Comparison of ENCODE assay signal across 8 mouse cellular contexts in the genomic region with DNA sequence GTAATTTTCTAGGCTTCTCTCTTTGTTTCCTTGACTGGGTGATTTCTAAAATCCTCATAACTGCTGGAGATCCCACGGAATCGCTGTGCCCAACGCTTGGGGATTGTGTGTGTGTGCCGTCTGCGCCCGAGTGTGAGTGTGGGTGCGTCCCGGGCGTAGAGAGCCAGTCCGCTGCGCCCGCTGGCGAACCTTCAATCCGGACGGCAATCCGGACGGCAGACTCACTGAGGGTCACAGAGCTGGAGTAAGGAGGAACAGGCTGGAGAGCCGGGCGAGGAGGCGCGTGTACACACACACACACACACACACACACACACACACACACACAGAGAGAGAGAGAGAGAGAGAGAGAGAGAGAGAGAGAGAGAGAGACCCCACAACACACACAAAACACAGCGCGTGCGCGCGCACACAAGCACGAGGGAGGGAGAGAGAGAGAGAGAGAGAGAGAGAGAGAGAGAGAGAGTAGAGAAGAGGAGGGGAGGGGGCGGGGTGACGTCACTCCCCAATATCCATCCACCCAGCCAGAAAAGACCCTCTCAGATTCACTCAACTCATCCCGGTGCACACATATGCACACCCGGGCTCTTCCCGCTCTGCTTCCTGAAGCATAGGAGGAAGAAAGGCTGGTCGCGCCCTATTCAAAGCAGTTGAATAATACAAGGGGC.
DNase-seq lines count a peak whose midpoint lies in the region; ATAC-seq lines count a peak whose summit lies in the region.

No protein-coding gene starts in this region.

- H3K4me3 ChIP-seq in kidney, embryonic 16.5 days (ENCODE audit: low read length) = peak overlapping the region; percentile 90
- H3K4me3 ChIP-seq in liver, embryonic 16.5 days (ENCODE audit: low read depth, low read length) = peak overlapping the region; percentile 62
- H3K4me3 ChIP-seq in neural tube, embryonic 15.5 days (replicated peaks) = peak overlapping the region; percentile 90

- ATAC-seq in kidney, embryonic 16.5 days (ENCODE audit: low FRiP score, low TSS enrichment) = peak; percentile 86
- peak; percentile 44; the same call in 1 of the 2 replicates for ATAC-seq in liver, embryonic 16.5 days (ENCODE audit: low read depth)
- ATAC-seq in neural tube, embryonic 15.5 days (ENCODE audit: low FRiP score) = peak; percentile 87

- DNase-seq in kidney, adult 18-20 months = peak; percentile 80
- DNase-seq in kidney, adult 11 months = no peak
- DNase-seq in embryo, embryonic 10.5 days (ENCODE audit: low spot score) = peak; percentile 88
- DNase-seq in heart, adult 18-20 months = peak; percentile 35 to 60
- DNase-seq in spleen, postnatal 4 days (ENCODE audit: low spot score in 2 of 2) = no peak

- H3K4me1 ChIP-seq in kidney, embryonic 16.5 days (ENCODE audit: insufficient read depth, low read length) = 0 out of 2 replicates have a peak, but pooled peaks cover 2% of the 10 kb centered on the region
- no peaks in the 10 kb centered on the region for H3K4me1 ChIP-seq in liver, embryonic 16.5 days (ENCODE audit: control insufficient read depth, low read depth, low read length)
- peaks cover 16% of the 10 kb centered on the region for H3K4me1 ChIP-seq in neural tube, embryonic 15.5 days

- H3K36me3 ChIP-seq in kidney, embryonic 16.5 days (ENCODE audit: insufficient read depth, low read length) = no peaks in the 10 kb centered on the region
- H3K36me3 ChIP-seq in liver, embryonic 16.5 days (ENCODE audit: control insufficient read depth, insufficient read depth) = no peaks in the 10 kb centered on the region
- H3K36me3 ChIP-seq in neural tube, embryonic 15.5 days = no peaks in the 10 kb centered on the region

- no peaks in the 10 kb centered on the region for H3K27me3 ChIP-seq in kidney, embryonic 16.5 days (ENCODE audit: insufficient read depth, low read length)
- peaks cover 25% of the 10 kb centered on the region for H3K27me3 ChIP-seq in liver, embryonic 16.5 days (ENCODE audit: control insufficient read depth, insufficient read depth, low read depth, low read length)
- H3K27me3 ChIP-seq in neural tube, embryonic 15.5 days (replicated peaks) = no peaks in the 10 kb centered on the region

- H3K9ac ChIP-seq in kidney, embryonic 16.5 days (replicated peaks; ENCODE audit: low read length) = peak overlapping the region; percentile 98
- H3K9ac ChIP-seq in liver, embryonic 16.5 days (ENCODE audit: low read depth, low read length) = no peak overlapping the region
- peak overlapping the region; percentile 95 for H3K9ac ChIP-seq in neural tube, embryonic 15.5 days (replicated peaks)

- under 1% methylated on average over 34 of the region's 34 CpGs for WGBS in kidney, embryonic 16.5 days
- WGBS in liver, embryonic 16.5 days (ENCODE audit: insufficient replicate concordance) = under 1% methylated on average over 31 of the region's 34 CpGs
- under 1% methylated on average over 29 of the region's 34 CpGs for WGBS in neural tube, embryonic 15.5 days

- H3K4me2 ChIP-seq in kidney, embryonic 16.5 days (replicated peaks; ENCODE audit: low read depth, low read length) = peak overlapping the region; percentile 81
- H3K4me2 ChIP-seq in liver, embryonic 16.5 days (ENCODE audit: low read depth, low read length) = peak overlapping the region; percentile 59
- H3K4me2 ChIP-seq in neural tube, embryonic 15.5 days = peak overlapping the region; percentile 78

- peak overlapping the region; percentile 97 for H3K27ac ChIP-seq in kidney, embryonic 16.5 days (ENCODE audit: low read length)
- H3K27ac ChIP-seq in liver, embryonic 16.5 days (ENCODE audit: low read length) = no peak overlapping the region
- peak overlapping the region; percentile 98 for H3K27ac ChIP-seq in neural tube, embryonic 15.5 days (replicated peaks)

- no peaks in the 10 kb centered on the region for H3K9me3 ChIP-seq in kidney, embryonic 16.5 days (ENCODE audit: low read length)
- H3K9me3 ChIP-seq in liver, embryonic 16.5 days (replicated peaks; ENCODE audit: control insufficient read depth, low read length) = no peaks in the 10 kb centered on the region
- no peaks in the 10 kb centered on the region for H3K9me3 ChIP-seq in neural tube, embryonic 15.5 days (replicated peaks)

Comparison
In these comparisons a context has a peak if more than half of its experiments do, and no peak if none do; other contexts are left out.
1. DNase-seq: peak in kidney, adult 18-20 months (single experiment), embryo, embryonic 10.5 days (single experiment) and heart, adult 18-20 months (2 of 2); none in kidney, adult 11 months (single experiment) and spleen, postnatal 4 days (0 of 2).
2. Peak in every context shown above with its lines, with median percentiles within 50 percentile points of each other: ATAC-seq, H3K4me2 ChIP-seq and H3K4me3 ChIP-seq.